Mouse (Mus musculus) adrenal gland (tissue): ENCODE data around the gene Gm10488.
"Not testable (repeated sequence)": the region's sequence is repeated elsewhere in the genome, so short reads cannot be mapped to it uniquely, and the experiment has no call there.

Experiments used
- intact Hi-C: fragments of 180-260 bp; cut with DNase I; formaldehyde crosslinking; loops from one replicate; pipeline ENCODE4 v1.15.1; 2025
- long read RNA-seq, 2 experiments: library from polyadenylated mRNA; unstranded; transcript quantifications; one replicate each; pipeline ENCODE4 v2.0.0; 2020; ENCODE audit warnings: borderline replicate concordance in 1 of 2; ENCODE audit not compliant: insufficient replicate concordance in 1 of 2
- microRNA-seq, 2 experiments: library from miRNA; unstranded; fragments of <30 nt; microRNA quantifications; one replicate each; pipeline ENCODE4; 2019

Gm10488 gene
- long read RNA-seq, experiment 1: 0 reads
- long read RNA-seq, experiment 2: 0 reads

- intact Hi-C loops: not testable (repeated sequence)
These were observed at the start of gene Gm10488 for GRCm38 (mm10) chrX:29976014-29976413. Gene Gm10488 (plus strand): TSS chrX:29976314.

Small RNA genes lying within 50 kb of the gene (microRNA-seq; reads per million reads assigned to microRNA genes)
- gene Gm44298: 0 reads per million in 2 experiments
